Mouse (Mus musculus): ENCODE results near the gene 3830406C13Rik.

DNA sequence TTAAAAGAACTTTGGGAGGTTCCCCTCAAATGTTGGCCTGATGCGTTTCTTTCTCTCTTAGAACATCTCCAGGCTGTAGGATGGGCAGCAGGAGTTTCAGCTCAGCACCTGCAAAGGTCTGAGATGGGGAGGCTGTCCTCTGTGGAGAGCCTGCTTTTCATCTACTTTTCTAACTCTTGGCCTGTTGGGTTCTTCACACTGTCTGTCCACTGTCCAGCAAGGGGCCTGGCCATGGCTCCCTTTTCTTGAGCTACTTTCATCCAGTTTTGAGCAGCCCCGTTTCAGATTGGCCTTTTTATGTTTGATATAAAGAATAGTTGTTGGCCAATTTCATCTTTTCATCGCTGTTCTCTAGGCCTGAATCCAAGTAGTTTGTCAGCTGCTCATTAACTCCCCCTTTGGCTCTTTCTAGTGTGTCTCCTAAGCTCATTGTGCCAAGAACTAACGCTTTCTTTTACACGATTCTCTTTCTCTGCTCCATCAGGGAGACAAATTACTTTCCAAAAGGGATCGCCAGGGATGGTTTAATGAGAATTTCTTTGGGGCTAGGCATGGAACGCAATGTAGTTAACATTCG, 53.5 kb downstream of the 3830406C13Rik start:
- no peak for TF ChIP-seq CTCF (IDR thresholded peaks at IDR 0.05; ENCODE audit: low read depth)
- no peak for TF ChIP-seq EP300 (optimal IDR thresholded peaks at IDR 0.05)
